Mouse (Mus musculus) small intestine, adult 2 months (tissue): Measurements from ENCODE around the gene Cry2.

ENCODE experiments used
- CTCF ChIP-seq: fragments of 200-500 bp; IDR thresholded peaks from 2 replicates; pipeline ENCODE4 v1.5.1; 2012; ENCODE audit warnings: low read depth, mild to moderate bottlenecking, control low read depth, inconsistent platforms, low read length, moderate library complexity, mixed read lengths; ENCODE audit not compliant: insufficient replicate concordance, insufficient read length; ENCODE audit errors: extremely low read depth
- POLR2A ChIP-seq: fragments of 200-500 bp; IDR thresholded peaks from 2 replicates; pipeline ENCODE4 v1.6.1; 2012; ENCODE audit warnings: low read depth, mild to moderate bottlenecking, control low read depth, inconsistent platforms, low read length, moderate library complexity

GRCm38 (mm10) chr2:92395535-92395934 is 38.3 kb downstream of the Cry2 start:
- TF ChIP-seq CTCF (no peak), POLR2A (no peak)
